Mouse (Mus musculus) stomach, postnatal 0 days (tissue): ENCODE results near the gene Naa25. TPM values are rescaled to one million over a fixed set of nuclear protein-coding genes. Genes with fewer than 3 reads are reported as not detected.
A peak's percentile ranks its signal among the peaks of the same experiment; 100 is the strongest.

Source experiments
- ATAC-seq: fragments of 200-750 bp; cut with Nextera tagmentation; 2 replicates; pipeline ENCODE4 v1.8.0; 2017; ENCODE audit not compliant: low FRiP score, low TSS enrichment
- DNase-seq: peaks from one replicate; pipeline ENCODE4 v3.0.0-alpha.2; 2016; ENCODE audit warnings: low spot score
- H3K27ac ChIP-seq: fragments of 300-500 bp; sonication (generic); replicated peaks from 2 replicates; pipeline ENCODE4 v1.5.1; 2014; ENCODE audit warnings: mild to moderate bottlenecking, control low read depth
- H3K27me3 ChIP-seq: fragments of 300-500 bp; sonication (generic); 2 replicates; pipeline ENCODE4 v1.6.1; 2014; ENCODE audit warnings: low read length; ENCODE audit not compliant: control insufficient read depth, insufficient read depth
- H3K36me3 ChIP-seq: fragments of 300-500 bp; sonication (generic); 2 replicates; pipeline ENCODE4 v1.6.1; 2014; ENCODE audit warnings: low read length, mixed read lengths; ENCODE audit not compliant: control insufficient read depth, insufficient read depth
- H3K4me1 ChIP-seq: fragments of 300-500 bp; sonication (generic); replicated peaks from 2 replicates; pipeline ENCODE4 v1.6.1; 2014; ENCODE audit warnings: antibody characterized with exemption; ENCODE audit not compliant: control insufficient read depth, insufficient read depth
- H3K4me2 ChIP-seq: fragments of 300-500 bp; sonication (generic); replicated peaks from 2 replicates; pipeline ENCODE4 v1.6.1; 2014; ENCODE audit warnings: low read depth, mild to moderate bottlenecking, control low read depth, moderate library complexity
- H3K4me3 ChIP-seq: fragments of 300-500 bp; sonication (generic); 2 replicates; pipeline ENCODE4 v1.5.1; 2014; ENCODE audit warnings: low read depth, low read length, control low read depth
- H3K9ac ChIP-seq: fragments of 300-500 bp; sonication (generic); 2 replicates; pipeline ENCODE4 v1.6.1; 2014; ENCODE audit warnings: mild to moderate bottlenecking, low read length, control low read depth, mixed read lengths
- H3K9me3 ChIP-seq: fragments of 300-500 bp; sonication (generic); 2 replicates; pipeline ENCODE4 v1.6.1; 2016; ENCODE audit warnings: low read length; ENCODE audit not compliant: control insufficient read depth
- CTCF ChIP-seq: IDR thresholded peaks from 2 replicates; pipeline ENCODE4 v1.5.1; 2016; ENCODE audit warnings: antibody characterized with exemption, low read depth, mild to moderate bottlenecking, moderate library complexity
- EP300 ChIP-seq: optimal IDR thresholded peaks from 2 replicates; pipeline ENCODE3; 2016; ENCODE audit warnings: antibody characterized with exemption
- WGBS: fragments of 180-500 bp; shearing (Covaris S2); extraction: QIAGEN DNeasy Blood & Tissue Kit; methylation state at CpG from one replicate; pipeline ENCODE4 v1.1.7; 2014; 5-methylcytosine and 5-hydroxymethylcytosine counted together
- polyA plus RNA-seq: library from polyadenylated mRNA; unstranded; fragments of >200 nt; fragmentation: Nextera tagmentation; extraction: Ambion mirVana; gene quantifications from 2 replicates; pipeline ENCODE4 v1.2.1, GENCODE M21; 2015

The Naa25 gene
- polyA plus RNA-seq, 1 experiment from 2014 or later, result 21.6 TPM

DNA sequence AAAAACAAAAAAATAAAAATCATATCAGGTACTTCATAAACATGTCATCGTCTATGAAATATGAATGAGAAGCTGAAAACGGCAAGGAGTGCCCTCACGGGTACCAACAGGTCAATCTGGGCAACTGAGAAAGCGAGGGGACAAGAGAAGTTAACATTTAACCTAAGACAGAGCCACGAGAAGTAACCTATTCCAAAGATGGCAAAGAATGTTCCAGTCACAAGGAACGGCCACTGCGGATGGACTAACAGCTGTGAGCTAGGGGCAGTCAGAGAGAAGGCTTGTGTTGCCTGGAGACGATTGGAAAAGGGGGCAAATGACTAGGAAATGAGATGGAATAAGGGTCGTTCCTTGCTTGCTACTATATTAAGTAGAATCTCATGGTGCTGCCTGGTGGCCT is 52.7 kb downstream of the Naa25 start:
- Histone ChIP-seq H3K27me3 (no peaks in the 10 kb centered on the region), H3K4me1 (peaks cover 8% of the 10 kb centered on the region), H3K4me2 (no peak overlapping the region), H3K36me3 (peaks cover 13% of the 10 kb centered on the region), H3K9ac (no peak overlapping the region), H3K4me3 (no peak overlapping the region), H3K9me3 (no peaks in the 10 kb centered on the region), H3K27ac (no peak overlapping the region)
- no peak for DNase-seq
- TF ChIP-seq CTCF, result no peak
- TF ChIP-seq EP300, result no peak
- WGBS, result 74% methylated on average over 9 of the region's 9 CpGs
- no peak for ATAC-seq

DNA sequence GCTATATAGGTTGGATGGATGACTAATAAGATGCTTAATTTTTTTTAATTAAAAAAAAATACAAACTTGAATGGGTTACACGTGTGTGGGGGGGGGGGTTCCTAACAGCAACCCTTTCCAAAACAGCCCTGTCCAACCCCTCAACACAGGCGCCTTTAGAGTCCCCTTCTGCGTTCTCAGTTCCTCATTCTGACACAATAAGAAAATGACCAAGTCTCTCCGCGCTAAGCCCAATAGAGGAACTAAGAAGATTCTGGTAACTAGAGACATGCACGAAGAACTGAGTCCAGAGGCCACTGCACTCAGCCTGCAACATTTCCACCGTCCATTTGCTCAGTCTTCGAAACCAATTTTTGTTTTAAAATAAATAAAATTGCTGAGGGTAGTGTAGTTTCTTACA is 53.5 kb downstream of the Naa25 start:
- DNase-seq (no peak), ATAC-seq (no peak)
- 17% methylated on average over 8 of the region's 8 CpGs for WGBS
- peak overlapping the region; percentile 96; the same call in 1 of the 2 replicates for H3K27ac ChIP-seq
- peak overlapping the region; percentile 79 for H3K4me2 ChIP-seq
- H3K9ac ChIP-seq, result peak overlapping the region; percentile 88
- H3K9me3 ChIP-seq, result no peaks in the 10 kb centered on the region
- H3K4me1 ChIP-seq, result peaks cover 8% of the 10 kb centered on the region
- H3K36me3 ChIP-seq, result peaks cover 12% of the 10 kb centered on the region
- H3K27me3 ChIP-seq, result no peaks in the 10 kb centered on the region
- H3K4me3 ChIP-seq, result peak overlapping the region; percentile 91
- TF ChIP-seq EP300, result no peak
- no peak for TF ChIP-seq CTCF

DNA sequence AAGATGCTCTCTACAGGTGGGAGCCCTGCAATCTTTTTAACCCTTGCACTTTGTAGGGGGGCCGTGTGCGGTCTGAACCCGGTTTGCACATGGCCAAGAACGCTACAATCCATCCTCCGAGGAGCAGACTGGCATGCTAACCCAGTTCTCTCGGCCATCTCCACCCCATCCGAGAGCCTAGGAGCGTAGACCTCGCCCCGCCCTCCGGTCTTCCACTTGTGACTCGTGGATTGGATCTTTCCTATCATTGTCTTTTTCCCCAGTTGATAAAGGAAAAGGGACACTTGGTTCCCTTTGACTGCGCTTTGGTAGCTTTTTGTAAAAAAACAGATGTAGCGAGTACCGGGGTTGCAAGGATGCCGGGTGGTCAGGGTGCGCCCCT is 53.9 kb downstream of the Naa25 start, which contains the start of gene Tmem116:
TSS of gene Tmem116 (plus strand) at position 250 of the 382 bp plus-strand sequence.
- under 1% methylated on average over 17 of the region's 17 CpGs for WGBS
- DNase-seq (peak; percentile 53), ATAC-seq (no peak)
- H3K4me2 ChIP-seq, result peak within 1 kb of the TSS; percentile 79
- no peaks in the 10 kb centered on the region for H3K27me3 ChIP-seq
- H3K36me3 ChIP-seq, result peaks cover 9% of the 10 kb centered on the region
- H3K9ac ChIP-seq, result peak within 1 kb of the TSS; percentile 91
- no peaks in the 10 kb centered on the region for H3K9me3 ChIP-seq
- peak within 1 kb of the TSS; percentile 98 for H3K27ac ChIP-seq
- H3K4me3 ChIP-seq, result peak within 1 kb of the TSS; percentile 91
- H3K4me1 ChIP-seq, result peaks cover 8% of the 10 kb centered on the region
- TF ChIP-seq EP300 (no peak), CTCF (no peak)

DNA sequence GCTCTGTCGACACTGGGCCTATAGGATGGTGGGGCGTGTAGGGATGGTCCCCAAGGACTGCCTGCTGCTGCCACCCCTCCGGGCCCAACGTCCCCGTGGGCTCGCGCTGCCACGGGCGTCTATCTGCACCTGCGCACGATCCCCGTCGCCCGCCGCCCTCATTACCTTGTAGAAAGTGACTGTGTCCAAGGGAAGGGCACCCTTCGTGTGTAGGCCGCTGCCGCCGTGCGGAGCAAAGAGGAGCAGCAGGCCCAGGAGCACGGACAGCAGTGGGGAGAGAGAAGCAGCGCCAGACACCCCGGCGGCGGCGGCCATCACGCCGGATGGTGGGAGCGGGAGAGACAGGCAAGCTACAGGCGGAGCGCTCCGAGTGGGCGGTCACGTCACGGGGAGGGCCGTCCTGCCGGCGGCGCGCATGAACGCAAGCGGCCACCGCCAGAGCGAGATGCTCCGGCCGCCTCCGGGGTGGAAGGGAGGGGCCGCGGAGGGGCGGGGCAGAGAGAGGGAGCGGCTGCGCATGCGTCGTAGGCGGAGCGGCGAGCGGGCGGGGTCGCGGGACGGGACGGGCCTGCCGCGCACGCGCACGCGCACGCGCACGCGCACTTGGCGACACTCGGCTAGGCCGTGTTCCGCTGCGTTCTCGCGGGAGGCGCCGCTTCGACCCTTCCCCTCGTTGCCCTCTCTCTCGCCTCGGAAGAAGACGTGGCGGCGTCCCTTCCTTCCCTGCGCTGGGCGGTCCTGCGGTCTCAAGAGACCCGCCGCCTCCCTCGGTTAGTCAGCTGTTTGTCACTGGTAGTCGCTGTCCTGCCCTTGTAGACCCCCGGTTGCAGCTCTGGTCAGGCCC is 54.5 kb downstream of the Naa25 start, which contains the start of gene Erp29:
TSS of gene Erp29 (minus strand) at position 481 of the 844 bp plus-strand sequence.
- peaks cover 3% of the 10 kb centered on the region for H3K36me3 ChIP-seq
- peaks cover 8% of the 10 kb centered on the region for H3K4me1 ChIP-seq
- peak within 1 kb of the TSS; percentile 91 for H3K4me3 ChIP-seq
- no peaks in the 10 kb centered on the region for H3K27me3 ChIP-seq
- peak; percentile 93 for ATAC-seq
- peak; percentile 99 for DNase-seq
- peak; percentile 48 for TF ChIP-seq CTCF
- TF ChIP-seq EP300, result no peak
- H3K4me2 ChIP-seq, result peak within 1 kb of the TSS; percentile 79
- H3K27ac ChIP-seq, result peak within 1 kb of the TSS; percentile 98
- H3K9ac ChIP-seq, result peak within 1 kb of the TSS; percentile 91
- WGBS, result under 1% methylated on average over 79 of the region's 97 CpGs
- H3K9me3 ChIP-seq, result no peaks in the 10 kb centered on the region

DNA sequence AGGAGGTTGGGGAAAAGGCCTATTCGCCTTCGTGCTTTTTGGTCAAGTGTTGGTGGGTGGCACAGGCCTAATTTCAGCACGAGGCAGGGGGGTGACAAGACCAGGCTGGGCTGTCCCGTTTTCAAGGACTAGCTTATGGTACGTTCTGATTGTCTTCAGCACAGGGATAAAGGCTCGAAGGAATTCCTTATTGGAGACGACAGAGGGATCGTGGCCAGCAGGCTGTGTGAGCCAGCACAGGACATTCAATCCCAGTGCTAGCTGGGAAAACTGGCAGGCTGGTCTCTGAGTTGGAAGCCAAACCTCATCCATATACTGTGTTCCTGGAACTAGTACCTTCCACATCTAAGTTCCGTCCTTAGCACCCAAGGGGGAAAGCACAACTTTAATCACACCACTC is 55.2 kb downstream of the Naa25 start:
- DNase-seq, result no peak
- H3K9ac ChIP-seq, result peak overlapping the region; percentile 91
- peaks cover 3% of the 10 kb centered on the region for H3K36me3 ChIP-seq
- H3K27ac ChIP-seq, result peak overlapping the region; percentile 98
- H3K9me3 ChIP-seq, result no peaks in the 10 kb centered on the region
- H3K4me1 ChIP-seq, result peaks cover 8% of the 10 kb centered on the region
- TF ChIP-seq CTCF (no peak), EP300 (no peak)
- peak overlapping the region; percentile 79 for H3K4me2 ChIP-seq
- 4% methylated on average over 9 of the region's 9 CpGs for WGBS
- H3K4me3 ChIP-seq, result peak overlapping the region; percentile 91
- H3K27me3 ChIP-seq, result no peaks in the 10 kb centered on the region
- ATAC-seq, result peak; percentile 7; the same call in 1 of the 2 replicates
